Mouse (Mus musculus): ENCODE measurements at regions not wholly inside any gene's neighbourhood (a gene's known extent, or its start where the extent isn't known, plus 50 kb on each side); places are given as distances from the start of the nearest gene placed in this dataset.

DNA sequence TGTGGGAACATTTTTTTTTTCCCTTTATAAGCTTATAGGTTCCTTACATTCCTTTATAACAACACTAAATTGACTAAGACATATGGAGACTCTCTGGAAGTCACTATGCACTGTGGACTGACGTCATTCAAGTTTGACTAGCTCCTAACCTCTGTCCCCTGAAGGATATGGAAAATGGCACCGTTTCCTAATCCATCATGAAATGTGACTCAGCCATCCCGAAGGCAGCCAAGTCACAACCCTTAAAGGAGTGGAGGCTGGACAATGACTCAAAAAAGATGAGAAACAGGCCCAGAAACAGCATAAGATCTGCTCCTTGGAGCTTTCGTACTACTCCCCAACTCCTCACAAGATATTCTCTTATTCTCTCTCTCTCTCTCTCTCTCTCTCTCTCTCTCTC is 253.5 kb downstream of the Hhipl2 start:
- no peak for TF ChIP-seq CTCF (IDR thresholded peaks at IDR 0.05; ENCODE audit: control insufficient read depth, insufficient read depth, low read length)
- no peak for TF ChIP-seq POLR2A (IDR thresholded peaks at IDR 0.05; ENCODE audit: borderline replicate concordance, control insufficient read depth, low read depth, low read length)
